Mouse (Mus musculus): ENCODE data around the gene Crybg1. TPM values are rescaled to one million over a fixed set of nuclear protein-coding genes. Genes with fewer than 3 reads are reported as not detected.

Gene Crybg1
- total RNA-seq, 1 experiment from 2014 or later: 43.2 TPM

DNA sequence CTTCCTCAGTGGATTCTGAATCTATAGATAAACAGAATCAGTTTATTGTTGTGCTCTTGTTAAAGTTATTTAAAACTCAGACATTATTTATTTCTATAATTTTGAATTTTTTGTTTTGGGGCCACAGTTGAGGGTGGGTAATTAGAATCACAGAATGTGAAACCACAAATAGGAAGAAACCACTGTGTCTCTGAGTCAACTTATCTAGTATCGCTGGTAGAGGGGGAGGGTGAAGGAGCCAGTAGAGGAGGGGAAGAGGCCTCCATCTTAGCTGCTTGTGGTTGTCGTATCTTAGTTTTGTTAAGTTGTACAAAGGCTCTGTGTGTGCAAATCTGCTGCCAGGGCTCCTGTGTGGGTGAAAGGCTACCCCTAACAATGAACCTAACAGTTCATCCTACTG is 231.9 kb downstream of the Crybg1 start:
- no peak for ATAC-seq (replicated peaks; ENCODE audit: insufficient number of reproducible peaks, low FRiP score, low TSS enrichment, poor library complexity, severe bottlenecking)

DNA sequence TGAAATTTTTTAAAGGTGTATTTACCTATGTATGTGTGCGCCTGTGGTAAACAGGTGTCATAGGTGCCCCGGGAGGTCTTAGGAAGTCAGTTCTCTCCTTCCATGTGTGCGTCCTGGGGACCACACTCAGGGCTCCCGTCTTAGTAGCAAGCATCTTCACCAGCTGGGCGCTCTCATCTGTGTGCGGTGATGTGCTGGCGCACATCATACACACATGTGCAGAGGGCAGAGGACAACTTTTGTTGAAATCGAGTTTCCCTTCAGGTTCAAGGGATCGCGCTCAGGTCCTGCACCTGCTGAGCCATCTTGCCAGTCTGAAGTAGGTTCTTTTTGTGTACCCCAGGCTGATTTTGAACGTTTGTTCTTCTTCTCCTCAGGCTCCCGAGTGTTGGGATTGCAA is 232.5 kb downstream of the Crybg1 start:
- no peak for ATAC-seq (replicated peaks; ENCODE audit: insufficient number of reproducible peaks, low FRiP score, low TSS enrichment, poor library complexity, severe bottlenecking)

DNA sequence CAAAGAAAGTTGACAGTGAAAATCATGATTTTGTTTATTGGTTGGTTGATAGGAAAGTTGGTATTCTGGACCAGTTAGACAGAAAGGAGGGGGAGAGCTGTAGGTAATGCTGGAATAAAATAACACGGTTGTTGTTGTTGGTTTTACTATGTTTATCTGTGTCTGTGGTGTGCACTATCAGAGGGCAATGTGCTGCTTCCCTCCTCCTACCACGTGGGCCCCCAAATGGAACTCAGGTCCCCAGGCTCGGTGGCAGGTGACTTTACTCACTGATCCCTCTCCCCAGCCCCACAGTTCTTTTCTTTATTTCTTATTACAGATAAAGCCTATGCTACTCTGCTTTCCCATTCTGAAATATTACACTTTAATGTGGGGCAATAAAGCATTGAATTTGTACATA is 236.4 kb downstream of the Crybg1 start:
- ATAC-seq (replicated peaks; ENCODE audit: insufficient number of reproducible peaks, low FRiP score, low TSS enrichment, poor library complexity, severe bottlenecking): no peak

DNA sequence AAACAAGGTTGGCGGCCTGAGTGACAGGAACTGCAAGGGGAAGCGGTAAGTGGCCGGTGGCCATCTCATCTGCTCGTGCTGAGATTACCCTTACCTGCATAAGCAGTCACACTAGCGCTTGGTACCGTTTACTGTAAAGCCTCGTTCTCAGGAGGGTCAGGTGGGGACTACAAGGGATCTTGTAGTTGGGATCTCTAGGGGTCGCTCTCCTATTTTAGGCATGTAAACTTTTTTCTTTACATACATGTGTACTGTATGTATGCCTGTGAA is 237.8 kb downstream of the Crybg1 start:
- ATAC-seq (replicated peaks; ENCODE audit: insufficient number of reproducible peaks, low FRiP score, low TSS enrichment, poor library complexity, severe bottlenecking): no peak

DNA sequence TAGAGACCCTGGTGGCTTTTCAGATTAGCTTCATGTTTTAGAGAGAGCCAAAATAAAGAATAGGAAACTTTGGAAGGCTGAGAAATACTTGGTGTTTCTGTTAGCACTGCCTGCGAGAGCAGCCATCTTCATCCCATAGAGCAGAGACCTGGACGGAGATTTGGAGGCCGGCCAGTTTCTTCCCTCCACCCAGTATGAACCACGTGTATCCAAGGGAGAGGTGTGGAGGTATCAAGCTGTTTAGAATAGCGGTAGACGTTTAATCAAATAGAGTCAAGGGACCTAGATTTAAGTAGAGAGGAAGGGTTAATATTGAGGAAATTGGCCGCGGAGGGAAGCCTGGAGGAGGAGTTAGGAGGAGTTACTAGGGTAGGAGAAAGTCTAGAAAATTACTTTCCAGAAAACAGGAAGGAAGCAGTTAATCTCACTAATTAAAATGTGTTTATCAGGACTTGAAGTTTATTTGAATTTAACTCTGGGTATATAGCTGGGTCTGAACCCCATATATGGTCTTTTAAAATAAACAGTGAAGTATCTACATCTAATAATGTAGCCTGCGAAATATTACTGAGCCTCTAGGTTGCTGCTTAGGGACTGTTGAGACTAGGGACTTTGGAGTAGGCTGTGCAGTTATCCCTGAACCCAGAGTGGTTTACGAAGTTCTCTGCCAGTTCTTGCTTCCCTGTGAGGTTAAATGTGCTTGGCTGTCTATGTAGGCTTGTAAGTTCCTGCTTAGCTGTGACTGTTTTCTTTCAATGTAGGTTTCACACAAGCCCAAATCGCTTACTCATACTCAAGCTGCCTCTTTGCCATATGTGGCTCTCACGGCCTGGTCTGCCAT is 238.4 kb downstream of the Crybg1 start:
- ATAC-seq (replicated peaks; ENCODE audit: insufficient number of reproducible peaks, low FRiP score, low TSS enrichment, poor library complexity, severe bottlenecking): no peak; the same call in 1 of the 2 replicates

DNA sequence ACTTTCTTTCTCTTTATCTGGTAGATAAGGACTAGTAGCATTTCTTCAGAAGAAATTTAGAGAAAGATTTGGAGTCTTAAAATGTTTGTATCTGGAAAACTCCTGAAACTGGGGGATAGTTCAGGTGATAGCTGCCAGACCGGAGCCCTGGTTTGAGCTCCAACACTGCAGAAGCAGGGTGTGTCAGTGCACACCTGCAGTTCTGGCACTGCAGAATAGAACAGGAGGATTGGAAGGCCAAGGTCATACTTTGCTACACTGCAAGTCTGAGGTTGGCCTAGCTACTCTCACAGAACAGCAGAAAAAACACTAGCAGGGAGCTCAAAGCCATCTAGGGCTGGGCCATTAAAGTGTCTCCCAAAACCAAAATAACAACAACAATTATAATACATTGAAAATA is 244.1 kb downstream of the Crybg1 start:
- no peak for ATAC-seq (replicated peaks; ENCODE audit: insufficient number of reproducible peaks, low FRiP score, low TSS enrichment, poor library complexity, severe bottlenecking)

DNA sequence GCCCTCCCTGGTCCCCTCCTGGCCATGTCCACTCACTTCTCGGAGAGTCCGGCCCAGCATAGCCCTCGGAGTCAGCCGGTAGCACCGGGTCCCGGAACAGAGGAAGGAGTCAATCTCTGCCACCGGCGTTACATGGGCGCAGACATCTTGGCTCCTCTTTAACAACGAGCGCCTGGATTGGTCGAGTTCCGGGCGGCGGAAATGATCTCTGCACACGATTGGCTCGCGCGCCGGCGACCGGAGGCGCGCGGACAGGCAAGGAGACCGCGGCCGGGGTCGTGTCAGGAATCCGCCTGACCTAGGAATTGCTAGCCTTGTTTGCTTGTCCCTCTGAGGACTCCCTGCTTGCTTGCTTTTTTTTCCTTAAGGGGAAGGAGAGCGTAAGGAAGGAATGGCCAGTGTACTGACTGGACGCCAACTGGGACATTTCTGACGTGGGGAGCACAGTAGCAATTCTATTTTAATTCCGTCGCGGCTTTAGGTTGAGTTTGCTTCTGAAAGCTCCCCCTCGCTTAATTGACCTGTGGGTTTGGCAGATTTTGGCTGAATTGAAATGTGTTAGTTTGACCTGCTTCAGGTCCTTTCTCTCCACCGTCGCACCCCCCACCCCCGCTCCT is 247.0 kb downstream of the Crybg1 start, which contains the start of the genes Qrsl1 and Rtn4ip1:
Gene Qrsl1 (minus strand): TSS at position 168 of the 617 bp plus-strand sequence.
Gene Rtn4ip1 (plus strand): TSS at position 230 of the 617 bp plus-strand sequence.
- peak; percentile 96 for ATAC-seq (replicated peaks; ENCODE audit: insufficient number of reproducible peaks, low FRiP score, low TSS enrichment, poor library complexity, severe bottlenecking)

DNA sequence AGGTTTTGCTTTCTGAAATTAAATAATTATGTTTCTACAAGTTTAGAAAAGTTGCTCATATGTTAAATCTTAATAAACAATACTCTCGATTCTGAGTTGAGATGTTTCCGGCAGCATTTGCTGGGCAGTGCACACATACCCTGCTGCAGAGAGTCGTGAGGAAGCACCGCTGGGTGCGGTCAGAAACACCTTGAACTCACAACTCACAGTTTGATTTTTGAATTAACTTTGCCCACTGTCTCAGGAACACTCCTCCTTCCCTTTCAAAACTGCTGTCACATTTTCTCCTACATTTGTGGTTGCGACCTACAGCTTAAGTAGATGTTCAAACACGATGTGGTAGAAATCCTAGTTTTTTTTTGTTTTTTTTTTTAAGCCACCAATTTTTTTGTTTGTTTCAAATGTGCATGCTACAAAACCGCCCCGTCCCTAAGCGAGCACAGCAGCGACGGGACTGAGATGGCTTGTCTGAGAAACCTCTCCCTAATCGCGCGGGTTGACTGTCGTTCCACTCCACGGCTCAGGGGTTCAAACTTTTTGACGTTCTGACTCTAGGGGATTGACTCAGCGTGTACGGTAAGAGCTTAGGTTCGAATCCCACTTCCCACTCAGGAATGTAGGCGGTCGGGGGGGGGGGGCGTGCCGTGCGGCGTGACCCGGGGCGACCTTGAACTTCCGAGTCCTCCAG is 247.6 kb downstream of the Crybg1 start:
- peak; percentile 11; the same call in 1 of the 2 replicates for ATAC-seq (replicated peaks; ENCODE audit: insufficient number of reproducible peaks, low FRiP score, low TSS enrichment, poor library complexity, severe bottlenecking)

Other genes with a start within 250 kb of the Crybg1 start
- gene Qrsl1, start 247.1 kb downstream of the Crybg1 start, total RNA-seq (2017): 6.5 to 16.7 TPM (median 11.3 TPM) in 3 replicates
- gene Rtn4ip1, start 247.0 kb downstream of the Crybg1 start, total RNA-seq (2017): 10.5 to 16.7 TPM (median 11.8 TPM) in 3 replicates
- gene Atg5, start 119.5 kb upstream of the Crybg1 start, total RNA-seq (2017): 32.5 to 36.6 TPM (median 36.3 TPM) in 3 replicates

Data from monocyte, adult 5-6 weeks (primary cell).